Mouse (Mus musculus) v-Abl transformed pro-B cells (cell line): ENCODE data around the gene Pld3.

Experiments
- in situ Hi-C, 2 experiments: fragments of 400-800 bp; cut with MboI; formaldehyde crosslinking; loops; one replicate each; pipeline ENCODE4 v1.15.1; 2025; ENCODE audit not compliant: unreplicated experiment in 2 of 2

The Pld3 gene

DNA sequence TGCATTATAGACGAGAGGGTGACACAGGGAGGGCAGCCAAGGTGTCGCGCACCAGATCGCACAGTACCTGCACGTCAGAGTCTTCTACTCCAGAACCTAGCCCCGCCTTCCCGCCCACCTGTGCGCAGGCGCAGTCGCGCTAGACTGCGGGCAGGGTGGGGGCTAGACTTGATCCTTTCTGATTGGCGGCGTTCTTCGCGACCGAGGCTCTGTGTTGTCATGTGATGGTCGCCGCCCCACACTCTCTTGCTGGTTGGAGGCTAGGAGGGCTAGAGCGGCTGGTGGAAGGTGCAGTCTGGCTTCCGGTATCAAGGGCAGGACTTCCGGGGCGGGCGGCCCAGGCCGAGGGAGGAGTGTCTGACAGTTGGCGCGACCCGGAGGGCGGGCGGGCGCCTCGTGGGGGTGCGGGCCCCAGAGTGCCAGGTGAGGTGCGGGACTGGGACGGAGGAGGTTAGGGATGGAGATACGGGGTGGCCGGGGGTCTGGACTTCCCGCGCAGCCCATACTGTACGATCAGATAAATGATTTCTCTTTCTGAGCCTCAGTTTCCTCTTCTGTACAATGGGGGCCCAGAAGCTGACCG lies at the start of gene Pld3, which contains the start of gene 2310022A10Rik:
Gene Pld3, minus strand, starts transcription at position 288 of the 583 bp plus-strand sequence.
Gene 2310022A10Rik, plus strand, starts transcription at position 303 of the 583 bp plus-strand sequence.
- in situ Hi-C loops, result no loop called here

DNA sequence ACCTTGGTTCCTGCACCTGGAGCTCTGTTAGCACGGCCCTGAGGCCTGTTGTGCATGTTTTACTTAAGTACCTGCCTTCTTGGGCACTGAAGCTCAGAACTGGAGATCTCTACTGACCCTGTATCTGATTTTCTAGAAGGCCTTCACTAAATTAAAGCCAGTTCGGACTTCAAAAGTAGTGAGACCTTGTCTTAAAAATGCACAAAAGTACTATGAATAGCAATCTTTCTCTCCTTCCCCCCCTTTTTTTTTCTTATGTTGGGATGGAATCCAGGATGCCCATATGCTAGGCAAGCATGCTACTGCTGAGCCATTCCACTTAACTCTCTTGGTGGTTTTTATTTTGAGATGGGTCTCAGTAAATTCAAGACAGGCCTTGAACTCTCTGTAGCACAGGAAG lies 49.1 kb upstream of the Pld3 start:
- in situ Hi-C loops, result no loop called here

DNA sequence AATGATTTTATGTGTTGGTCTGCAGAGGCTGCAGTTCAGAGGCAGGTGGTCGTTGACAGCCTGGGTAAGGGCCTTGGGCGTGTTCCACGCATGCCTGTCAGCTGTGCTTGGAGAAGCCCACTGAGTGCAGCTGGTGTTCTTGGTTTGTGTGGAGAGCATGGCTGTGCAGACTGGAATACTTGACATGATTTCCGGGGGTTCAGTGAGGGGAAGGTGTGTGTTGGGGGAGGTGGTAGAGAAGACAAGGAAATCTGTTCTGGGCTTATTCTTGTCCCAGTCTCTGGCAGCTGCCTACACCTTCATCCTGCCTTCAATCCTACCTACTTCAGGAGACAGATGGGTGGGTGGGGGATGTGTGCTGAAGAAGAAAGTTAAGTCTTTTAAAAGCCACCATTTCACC lies 48.6 kb upstream of the Pld3 start:
- in situ Hi-C loops, result no loop called here

DNA sequence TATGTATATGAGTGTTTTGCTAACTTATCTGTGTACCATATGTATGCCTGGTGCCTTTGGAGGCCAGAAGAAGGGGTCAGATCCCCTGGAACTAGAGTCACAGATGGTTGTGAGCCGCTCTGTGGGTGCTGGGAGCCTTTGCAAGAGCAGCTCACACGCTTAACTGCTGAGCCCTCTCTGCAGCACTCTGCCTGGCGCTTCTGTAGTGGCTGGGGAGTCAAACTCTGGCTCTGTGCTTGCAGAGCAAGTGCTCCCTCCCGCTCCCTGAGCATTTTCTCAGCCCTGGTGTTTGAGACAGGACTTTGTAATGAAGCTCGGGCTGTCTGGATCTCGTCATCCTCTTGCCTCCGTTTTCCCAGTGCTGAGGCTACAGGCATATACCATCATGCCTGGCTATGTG lies 45.0 kb upstream of the Pld3 start:
- in situ Hi-C loops, result loop anchor here in 1 of 2 experiments (25.0 kb wide), 1 partner anchor 411 kb away; the partner anchor contains the start of genes BC024978, Gm21983, Mia and Rab4b

DNA sequence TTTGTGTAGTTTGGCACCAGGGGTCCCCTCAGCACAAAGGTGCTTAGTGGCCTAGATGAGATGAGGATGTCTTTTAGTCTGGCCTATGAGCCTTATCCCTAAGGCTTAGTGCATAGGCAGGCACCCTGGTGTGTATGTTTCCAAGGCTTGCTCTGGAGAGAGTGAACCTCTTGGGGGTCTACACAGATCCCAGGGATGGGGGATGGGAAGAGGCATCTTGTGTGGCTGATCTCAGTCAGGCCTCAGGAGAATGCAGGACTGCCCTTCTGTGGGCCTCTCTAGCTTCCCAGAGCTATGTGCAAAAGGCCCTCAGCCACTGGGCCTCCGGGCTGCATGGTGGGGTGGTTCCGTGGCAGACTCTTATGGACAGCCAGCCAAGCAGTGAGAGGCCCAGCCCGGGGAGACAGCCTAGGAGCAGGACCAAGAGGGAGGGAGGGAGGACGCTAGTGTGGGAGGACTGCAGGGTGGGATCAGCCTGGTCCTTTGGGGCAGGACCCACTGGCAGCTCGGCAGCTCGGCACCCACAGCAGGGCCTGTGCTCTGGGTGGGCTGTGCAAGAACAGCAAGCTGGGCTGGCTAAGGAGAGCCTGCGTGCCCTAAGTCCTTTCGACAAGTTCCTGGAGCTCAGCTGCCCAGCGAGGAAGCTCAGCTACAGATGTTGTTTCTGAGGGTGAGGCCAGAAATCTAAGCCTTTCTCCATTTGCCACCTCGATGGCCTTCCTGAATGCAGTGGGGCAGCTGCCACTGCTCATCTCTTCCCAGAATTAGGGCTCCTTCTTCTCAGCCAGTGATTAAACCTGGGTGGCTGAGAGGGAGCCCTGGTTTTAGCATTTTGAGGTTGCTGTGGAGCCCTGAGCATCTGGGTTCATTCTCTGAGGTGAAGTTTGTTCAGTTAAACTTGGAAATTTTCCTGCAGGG lies 43.8 kb upstream of the Pld3 start:
- in situ Hi-C loops, result loop anchor here in 1 of 2 experiments (25.0 kb wide), 1 partner anchor 410 kb away; the partner anchor contains the start of genes BC024978, Gm21983, Mia and Rab4b

DNA sequence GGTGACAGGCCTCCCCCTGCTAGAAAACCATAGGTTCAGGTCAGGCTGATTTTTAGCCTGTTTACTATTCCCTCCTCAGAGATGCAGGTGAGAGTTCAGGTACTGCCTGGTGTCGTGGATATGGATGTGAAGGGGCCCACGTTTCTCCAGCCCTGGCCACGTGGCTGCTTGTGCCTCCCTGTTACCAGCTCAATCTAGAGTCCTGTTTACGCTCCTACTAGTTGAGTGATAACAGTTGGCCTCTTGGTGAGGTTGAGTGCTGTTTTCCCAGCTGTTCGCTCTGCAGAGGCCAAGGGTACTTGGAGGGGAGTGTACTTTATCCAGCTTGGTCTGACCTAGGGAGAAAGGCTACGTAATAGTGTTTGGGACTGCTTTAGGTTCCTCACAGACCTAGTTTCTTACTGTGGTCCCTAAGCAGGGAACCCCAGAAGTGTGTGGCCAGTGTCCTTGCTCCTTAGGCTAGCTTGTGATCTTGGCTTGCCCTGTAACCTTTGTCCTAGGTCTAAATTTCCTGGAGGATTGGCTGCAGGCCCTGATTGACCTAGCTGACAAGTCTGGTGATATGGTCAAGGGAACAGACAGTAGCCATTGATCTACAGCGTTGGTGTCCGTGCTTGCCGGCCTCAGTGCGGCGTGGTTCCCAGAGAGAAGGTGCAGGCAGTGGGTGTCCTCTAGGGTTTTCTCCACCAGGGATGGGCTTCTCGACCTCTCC lies 40.1 kb upstream of the Pld3 start:
- in situ Hi-C loops, result loop anchor here in 1 of 2 experiments (5.0 to 25.0 kb wide), 2 partner anchors 86 to 406 kb away; partner anchors contain the start of genes BC024978, Gm21983, Mia and Rab4b

DNA sequence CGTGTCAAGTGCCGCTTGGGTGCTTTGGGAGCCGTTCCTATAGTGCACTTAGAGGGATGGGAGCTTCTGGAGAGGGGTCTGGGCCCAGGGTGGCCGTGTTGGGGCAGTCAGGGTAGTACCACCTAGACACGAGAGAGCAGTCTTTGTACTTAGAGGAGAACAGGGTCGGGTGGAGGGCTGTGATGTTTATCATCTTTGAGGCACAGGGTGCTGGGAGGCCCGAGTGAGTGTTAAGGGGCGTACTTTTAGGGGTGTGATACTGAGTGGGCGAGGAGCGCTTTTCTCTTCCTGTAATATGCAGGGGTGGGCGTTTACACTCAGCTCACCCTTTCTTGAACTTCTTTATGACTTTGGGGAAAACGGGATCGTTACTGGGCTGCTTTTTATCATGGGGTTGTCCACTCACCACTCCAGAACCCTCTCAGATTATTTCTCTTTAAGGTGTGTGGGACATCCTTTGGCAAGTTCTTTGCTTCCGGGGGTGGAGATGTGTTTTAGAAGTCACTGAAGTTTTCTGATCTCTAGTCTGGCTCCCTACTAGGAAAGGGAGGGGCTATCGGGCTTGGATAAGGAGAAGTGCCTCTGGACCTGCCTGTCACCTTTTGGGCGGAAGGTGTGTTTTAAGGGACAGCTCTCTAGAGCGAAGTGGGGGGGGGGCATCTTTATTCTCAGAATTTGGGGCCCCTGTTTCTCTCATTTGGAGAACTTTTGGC lies 39.4 kb upstream of the Pld3 start:
- in situ Hi-C loops, result loop anchor here in 1 of 2 experiments (5.0 to 25.0 kb wide), 2 partner anchors 85 to 405 kb away; partner anchors contain the start of genes BC024978, Gm21983, Mia and Rab4b

DNA sequence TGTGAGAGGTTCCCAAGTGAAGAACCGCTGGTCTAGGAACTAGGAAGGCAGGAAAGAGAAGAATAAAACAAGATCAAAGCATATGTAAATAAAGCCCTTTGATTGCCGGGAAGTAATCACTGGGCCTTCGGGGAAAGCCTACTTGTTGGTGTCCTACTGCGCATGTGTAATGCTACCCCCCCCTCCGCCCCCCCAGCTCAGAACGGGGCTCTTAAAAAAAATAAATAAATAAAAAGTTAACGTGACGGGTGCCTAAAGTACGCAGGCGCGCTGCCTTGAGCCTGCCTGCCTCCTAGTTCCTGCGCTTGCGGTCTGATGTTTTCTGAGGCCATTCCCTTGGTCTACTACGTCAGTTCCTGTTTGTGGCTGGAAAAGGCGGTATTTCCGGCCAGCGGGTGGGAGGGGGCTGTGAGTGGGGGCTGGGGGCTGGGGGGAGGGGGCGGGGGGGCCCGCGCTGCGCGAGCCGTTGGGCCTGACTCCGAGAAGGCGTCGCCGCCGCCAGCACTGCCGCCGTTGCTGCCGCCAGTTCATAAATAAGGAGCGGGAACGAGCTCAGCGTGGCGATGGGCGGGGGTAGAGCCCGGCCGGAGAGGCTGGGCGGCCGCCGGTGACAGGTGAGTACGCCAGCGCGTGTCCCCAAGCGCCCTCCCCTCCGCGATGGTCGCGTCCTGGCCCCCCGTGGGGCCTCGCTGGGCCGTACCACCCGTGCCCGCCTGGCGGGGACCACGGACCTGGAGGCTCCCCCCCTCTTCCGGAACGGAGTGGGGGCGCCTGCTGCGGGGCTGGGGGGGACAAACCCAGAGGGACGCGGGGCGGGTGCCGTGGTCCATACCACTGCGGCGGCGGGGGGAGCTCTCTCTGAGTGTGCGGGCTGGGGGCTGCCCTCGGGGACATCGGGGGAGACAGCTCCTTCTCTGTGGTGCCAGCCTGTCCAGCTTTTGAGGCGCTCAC lies 38.5 kb upstream of the Pld3 start, which contains the start of gene Akt2:
Gene Akt2, plus strand, starts transcription at position 287 of the 951 bp plus-strand sequence.
- in situ Hi-C loops, result loop anchor here in 1 of 2 experiments (5.0 to 25.0 kb wide), 2 partner anchors 84 to 404 kb away; partner anchors contain the start of genes BC024978, Gm21983, Mia and Rab4b

DNA sequence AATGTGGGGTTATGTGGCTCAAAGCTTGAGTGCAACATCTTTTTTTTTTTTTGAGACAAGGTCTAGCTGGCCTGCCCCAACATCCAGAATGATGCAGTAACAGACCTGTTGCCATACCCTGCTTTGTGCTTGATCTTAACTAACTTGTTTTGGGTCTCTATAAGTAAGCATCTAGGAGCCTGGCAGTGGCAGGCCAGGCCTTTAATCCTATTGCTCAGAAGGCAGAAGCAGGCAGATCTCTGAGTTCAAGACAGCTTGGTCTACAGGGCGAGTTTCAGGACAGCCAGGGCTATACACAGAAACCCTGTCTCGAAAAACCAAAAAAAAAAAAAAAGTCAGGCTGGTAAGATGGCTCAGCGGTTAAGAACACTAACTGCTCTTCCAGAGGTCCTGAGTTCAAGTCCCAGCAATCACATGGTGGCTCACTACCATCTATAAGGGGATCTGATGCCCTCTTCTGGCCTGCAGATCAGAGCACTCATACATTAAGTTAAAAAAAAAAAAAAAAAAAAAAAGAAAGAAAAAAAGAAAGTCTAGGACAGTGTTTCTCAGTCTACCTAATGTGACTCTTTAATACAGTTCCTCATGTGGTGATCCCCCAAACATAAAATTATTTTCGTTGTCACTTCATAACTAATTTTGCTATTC lies 37.7 kb upstream of the Pld3 start:
- in situ Hi-C loops, result loop anchor here in 1 of 2 experiments (5.0 to 25.0 kb wide), 2 partner anchors 83 to 403 kb away; partner anchors contain the start of genes BC024978, Gm21983, Mia and Rab4b

DNA sequence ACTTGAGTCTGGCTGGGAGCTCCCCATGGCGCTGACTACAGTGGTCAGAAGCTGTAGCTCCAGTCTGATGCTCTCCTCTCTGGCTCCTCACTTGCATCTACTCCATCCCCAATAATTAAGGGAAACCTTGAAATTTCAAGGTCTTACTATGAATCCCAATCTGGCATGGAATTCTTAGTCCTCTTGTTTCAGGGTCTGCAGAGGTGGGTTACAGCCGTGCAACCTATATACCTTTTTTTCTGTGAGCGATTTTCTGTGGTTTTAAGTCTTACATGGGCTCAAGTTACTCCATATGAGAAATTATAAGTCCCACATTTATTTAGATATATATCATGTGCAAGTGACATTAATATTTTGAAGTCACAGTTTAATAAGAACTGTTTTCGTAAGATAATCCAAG lies 37.1 kb upstream of the Pld3 start:
- in situ Hi-C loops, result loop anchor here in 1 of 2 experiments (5.0 to 25.0 kb wide), 2 partner anchors 83 to 403 kb away; partner anchors contain the start of genes BC024978, Gm21983, Mia and Rab4b

DNA sequence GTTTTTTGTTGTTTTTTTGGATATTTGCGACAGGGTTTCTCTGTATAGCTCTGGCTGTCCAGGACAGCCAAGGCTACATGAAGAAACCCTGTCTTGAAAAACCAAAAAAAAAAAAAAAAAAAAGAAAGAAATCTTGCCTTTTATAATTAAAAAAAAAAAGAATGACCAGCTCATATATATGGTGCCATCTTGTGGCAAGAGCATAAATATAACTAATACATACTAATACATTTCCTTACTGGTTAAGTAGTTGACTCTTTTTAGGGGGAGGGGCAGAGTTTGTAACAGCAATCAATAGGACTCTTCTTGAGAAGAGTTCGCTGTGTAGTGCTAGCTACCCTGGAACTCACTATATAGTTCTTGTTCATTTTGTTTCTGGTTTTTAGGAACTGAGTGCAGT lies 34.7 kb upstream of the Pld3 start:
- in situ Hi-C loops, result loop anchor here (10.0 to 25.0 kb wide), 2 partner anchors 253 to 400 kb away; partner anchors contain the start of genes BC024978 (in 1 of the 2), Gm21983 (in 1 of the 2), Ltbp4 (in 1 of the 2) and Mia (in 1 of the 2)

DNA sequence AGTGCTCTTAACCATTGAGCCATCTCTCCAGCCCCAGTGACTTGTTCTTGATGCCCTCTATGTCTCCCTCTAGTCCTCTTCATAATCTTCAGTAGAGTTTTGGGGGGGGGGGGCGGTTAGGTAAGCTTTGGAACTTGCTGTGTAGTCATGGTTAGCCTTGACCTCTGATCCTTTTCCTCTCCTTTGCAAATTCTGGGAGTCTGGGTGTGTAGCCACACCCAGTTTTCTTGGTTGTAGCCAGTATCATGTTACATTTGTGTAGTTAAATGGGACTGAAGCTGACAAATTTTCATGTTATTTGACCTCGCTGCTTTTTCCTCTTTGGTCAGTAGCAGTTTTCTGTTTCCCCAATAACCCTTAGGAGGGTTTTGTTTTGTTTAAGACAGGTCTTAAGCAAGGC lies 33.8 kb upstream of the Pld3 start:
- in situ Hi-C loops, result loop anchor here (10.0 to 25.0 kb wide), 2 partner anchors 252 to 400 kb away; partner anchors contain the start of genes BC024978 (in 1 of the 2), Gm21983 (in 1 of the 2), Ltbp4 (in 1 of the 2) and Mia (in 1 of the 2)

DNA sequence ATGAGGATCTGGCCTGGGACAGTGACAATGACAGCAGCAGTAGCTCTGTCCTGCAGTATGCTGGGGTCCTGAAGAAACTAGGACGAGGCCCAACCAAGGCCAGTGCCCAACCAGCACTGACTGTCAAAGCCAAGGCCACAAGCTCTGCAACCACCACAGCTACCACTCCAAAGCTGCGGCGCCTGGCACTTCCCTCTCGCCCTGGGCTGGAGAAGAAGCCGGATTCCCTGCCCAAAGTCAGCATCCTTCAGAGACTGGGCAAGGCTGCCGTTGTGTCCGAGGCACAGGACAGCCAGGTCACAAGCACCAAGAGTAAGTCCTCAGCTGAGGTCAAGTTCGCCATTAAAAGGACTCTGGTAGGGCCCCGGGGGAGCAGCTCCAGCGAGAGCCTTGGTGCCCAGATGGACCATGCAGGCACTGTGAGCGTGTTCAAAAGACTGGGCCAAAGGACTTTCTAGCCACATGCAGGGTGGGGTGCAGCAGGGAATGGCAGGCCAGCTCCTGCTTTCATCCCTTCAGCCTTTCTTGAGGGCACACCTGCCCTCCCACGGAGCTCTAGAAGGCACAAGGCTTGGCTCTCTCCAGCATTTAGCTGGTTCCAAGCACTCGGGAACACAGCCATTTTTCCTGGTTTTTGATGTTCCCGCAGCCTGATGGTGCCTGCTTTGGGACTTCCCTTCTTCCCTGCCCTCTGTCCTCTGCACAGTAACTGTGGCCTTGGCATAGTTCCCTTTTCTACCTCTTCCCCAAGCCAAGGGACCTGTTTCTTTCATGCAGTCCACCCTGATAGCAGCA lies 27.6 kb upstream of the Pld3 start:
- in situ Hi-C loops, result loop anchor here (5.0 to 25.0 kb wide), 3 partner anchors 143 to 393 kb away; partner anchors contain the start of genes BC024978 (in 1 of the 2), Gm21983 (in 1 of the 2), Ltbp4 (in 1 of the 2) and Mia (in 1 of the 2)

DNA sequence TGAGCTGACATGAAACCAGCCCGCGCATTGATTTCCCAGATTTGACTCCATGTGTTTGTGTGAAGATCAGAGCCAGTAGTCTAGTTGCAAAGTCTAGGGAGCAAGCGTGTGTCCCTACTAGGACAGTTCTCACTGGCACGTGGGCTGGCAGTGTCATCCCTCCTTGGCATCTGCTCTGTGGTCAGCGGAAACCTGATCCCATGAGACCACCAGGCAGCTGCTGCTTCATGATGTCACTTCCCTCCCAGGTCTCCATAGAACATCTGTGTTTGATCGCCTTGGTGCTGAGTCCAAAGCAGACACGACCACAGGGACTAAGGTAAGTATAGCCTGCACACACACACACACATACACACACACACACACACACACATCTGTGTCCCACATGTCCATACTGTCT lies 25.4 kb upstream of the Pld3 start:
- in situ Hi-C loops, result loop anchor here (5.0 to 25.0 kb wide), 6 partner anchors 36 to 391 kb away; partner anchors contain the start of genes BC024978 (in 1 of the 2), Gm21983 (in 1 of the 2), Ltbp4 (in 1 of the 2) and Mia (in 1 of the 2)

DNA sequence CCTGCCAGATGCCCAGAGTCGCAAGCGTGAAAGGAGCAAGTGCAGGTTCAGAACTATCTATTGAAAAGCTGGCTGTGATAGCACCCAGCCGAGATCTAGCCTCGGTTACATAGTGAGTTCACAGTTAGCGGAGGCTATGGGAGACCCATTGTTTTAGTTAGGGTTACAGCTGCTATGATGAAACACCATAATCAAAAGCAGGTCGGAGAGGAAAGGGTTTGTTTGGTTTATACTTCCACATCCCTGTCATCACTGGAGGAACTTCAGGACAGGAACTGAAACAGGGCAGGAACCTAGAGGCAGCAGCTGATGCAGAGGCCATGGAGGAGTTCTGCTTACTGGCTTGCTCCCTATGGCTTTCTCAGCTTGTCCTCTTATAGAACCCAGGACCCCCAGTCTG lies 24.6 kb upstream of the Pld3 start:
- in situ Hi-C loops, result loop anchor here (5.0 to 25.0 kb wide), 6 partner anchors 35 to 390 kb away; partner anchors contain the start of genes BC024978 (in 1 of the 2), Gm21983 (in 1 of the 2), Ltbp4 (in 1 of the 2) and Mia (in 1 of the 2)

DNA sequence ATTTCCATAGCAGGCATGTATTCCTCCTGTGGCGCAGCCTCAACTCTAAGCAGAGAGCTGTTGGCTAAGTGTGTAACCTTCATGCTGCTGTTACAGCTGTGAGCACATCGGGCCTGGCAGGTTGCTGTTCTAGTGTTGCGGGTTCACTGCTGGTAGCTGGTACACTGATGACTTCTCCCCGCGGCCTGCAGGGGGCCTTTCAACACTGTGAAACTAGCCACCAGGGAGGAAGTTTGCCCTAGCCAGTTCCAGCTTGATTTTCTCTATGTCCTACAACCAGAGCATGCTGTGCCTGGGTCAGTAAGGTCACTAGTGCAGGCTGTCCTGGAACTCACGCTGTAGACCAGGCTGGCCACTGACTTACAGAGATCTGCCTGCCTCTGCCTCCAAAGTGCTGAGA lies 23.9 kb upstream of the Pld3 start:
- in situ Hi-C loops, result loop anchor here (5.0 to 25.0 kb wide), 6 partner anchors 35 to 390 kb away; partner anchors contain the start of genes BC024978 (in 1 of the 2), Gm21983 (in 1 of the 2), Ltbp4 (in 1 of the 2) and Mia (in 1 of the 2)
